Mouse (Mus musculus): ENCODE measurements around the gene Ace. TPM values are rescaled to one million over a fixed set of nuclear protein-coding genes. Genes with fewer than 3 reads are reported as not detected.
A peak's percentile ranks its signal among the peaks of the same experiment; 100 is the strongest.
"Not testable (repeated sequence)": the region's sequence is repeated elsewhere in the genome, so short reads cannot be mapped to it uniquely, and the experiment has no call there.

Gene Ace
- polyA plus RNA-seq, 2 experiments from 2014 or later = not detected

DNA sequence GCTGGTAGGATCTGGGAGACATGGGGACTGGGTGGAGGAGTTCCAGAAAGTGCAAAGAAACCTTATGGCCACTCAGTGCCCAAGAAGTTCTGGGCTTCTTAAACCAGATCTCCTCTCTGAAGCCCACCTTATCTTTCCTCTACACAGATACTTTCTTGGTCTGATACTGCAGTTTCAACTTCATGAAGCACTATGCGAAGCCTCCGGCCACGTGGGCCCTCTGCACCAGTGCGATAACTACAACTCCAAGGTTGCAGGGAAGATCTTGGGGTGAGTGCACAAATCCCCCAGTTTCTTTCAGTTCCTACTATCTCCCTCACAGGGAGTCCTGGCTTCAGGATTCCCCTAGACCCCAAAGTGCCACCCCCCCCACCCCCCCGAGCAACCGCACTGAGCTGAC lies 32.3 kb downstream of the Ace start:
- ATAC-seq = no peak

DNA sequence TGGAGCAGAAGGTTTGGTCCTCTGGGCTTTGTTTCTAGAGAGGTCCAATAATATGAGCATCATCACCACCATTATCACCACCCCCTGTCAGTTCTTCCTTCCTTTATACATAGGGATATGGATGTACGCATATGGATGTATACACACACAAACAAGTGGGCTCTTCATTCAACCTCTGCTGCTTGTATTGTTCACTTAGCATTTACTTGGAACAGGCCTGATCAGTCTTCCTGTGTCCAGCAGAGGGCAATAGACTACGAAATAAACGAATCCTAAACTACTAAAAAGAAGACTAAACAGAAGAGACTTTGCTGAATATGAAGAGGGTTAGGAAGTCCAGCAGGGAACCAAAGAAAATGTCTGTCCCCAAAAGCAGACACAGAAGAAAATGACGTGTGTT lies 34.0 kb downstream of the Ace start:
- peak; percentile 51 for ATAC-seq

DNA sequence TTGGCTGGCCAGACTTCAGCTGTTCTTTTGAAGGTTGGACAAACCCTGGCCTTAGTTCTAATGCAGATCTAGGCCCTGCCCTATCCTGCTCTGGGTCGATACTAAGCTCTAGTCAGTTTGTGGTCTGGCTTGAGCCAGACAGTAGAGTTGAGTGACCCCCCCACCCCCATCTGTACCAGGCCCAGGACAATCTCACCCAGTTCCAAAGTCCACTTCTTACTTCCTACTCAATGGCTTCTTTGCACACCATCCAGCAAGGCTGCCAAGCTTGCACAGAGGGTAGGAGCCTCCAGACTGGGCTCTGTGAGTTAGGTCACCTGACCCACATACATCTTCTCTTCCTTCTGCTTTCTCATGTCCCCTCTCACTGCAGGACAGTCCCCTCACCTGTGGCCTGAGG lies 36.8 kb downstream of the Ace start:
- ATAC-seq = no peak

DNA sequence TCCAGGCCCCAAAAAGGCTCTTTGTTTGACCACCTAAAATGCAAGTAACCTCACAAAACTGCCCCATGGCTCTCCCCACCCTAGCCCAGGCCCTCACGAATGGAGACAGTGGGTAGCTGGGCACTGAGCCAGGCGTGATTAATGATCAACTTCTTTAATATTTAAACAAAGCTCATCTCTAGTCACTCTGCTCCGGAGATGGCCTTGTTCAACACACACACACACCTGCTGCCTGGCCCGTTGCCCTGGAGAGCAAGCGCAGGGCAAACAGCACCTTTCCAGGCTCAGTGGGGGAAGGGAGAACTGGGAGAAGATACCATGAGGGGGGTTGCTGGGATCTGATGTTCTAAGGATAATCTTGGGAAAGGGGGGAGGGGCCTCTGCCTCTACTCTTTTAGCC lies 38.2 kb downstream of the Ace start:
- ATAC-seq = no peak

DNA sequence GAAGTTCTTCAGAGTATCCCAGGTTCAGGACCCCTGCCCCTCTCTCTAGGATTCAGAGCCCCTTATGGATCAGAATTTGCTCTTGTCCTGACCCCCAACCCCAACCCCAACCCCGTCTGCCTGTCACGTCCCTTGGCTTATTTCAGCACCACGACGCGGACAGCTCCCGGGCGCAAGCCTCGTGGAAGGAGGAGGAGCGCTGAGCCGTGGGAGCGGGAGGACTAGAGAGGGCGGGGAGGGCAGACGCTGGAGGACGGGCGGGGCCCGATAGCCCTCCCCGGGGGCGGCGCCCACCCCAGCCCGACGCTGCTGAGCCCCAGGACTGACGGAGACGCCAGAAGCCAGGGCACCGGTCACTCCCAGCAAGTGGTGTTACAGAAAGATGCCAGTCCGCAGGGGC lies 40.1 kb downstream of the Ace start, which contains the start of gene Kcnh6:
Kcnh6 (plus strand) TSS at position 304 of the 400 bp plus-strand sequence.
- ATAC-seq = no peak

DNA sequence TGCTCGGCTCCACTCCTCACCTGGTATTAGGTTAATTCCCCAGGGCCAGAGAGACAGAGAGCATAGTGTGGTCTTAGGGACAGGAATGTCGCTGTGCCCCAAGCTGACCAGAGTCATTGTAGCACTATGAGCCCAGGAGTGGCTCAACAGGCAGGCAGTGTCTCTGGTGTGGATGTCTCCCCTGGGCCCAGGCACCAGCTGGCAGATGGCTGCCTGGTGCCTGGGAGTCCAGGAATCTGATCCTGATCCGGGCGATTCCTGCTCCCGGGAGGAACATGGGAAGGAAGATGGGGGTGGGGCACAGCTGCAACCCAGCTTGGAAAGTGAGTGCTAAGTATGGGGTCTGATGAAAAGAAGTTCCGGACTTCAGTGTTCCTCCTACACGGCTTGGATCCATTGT lies 45.0 kb downstream of the Ace start:
- no peak for ATAC-seq

DNA sequence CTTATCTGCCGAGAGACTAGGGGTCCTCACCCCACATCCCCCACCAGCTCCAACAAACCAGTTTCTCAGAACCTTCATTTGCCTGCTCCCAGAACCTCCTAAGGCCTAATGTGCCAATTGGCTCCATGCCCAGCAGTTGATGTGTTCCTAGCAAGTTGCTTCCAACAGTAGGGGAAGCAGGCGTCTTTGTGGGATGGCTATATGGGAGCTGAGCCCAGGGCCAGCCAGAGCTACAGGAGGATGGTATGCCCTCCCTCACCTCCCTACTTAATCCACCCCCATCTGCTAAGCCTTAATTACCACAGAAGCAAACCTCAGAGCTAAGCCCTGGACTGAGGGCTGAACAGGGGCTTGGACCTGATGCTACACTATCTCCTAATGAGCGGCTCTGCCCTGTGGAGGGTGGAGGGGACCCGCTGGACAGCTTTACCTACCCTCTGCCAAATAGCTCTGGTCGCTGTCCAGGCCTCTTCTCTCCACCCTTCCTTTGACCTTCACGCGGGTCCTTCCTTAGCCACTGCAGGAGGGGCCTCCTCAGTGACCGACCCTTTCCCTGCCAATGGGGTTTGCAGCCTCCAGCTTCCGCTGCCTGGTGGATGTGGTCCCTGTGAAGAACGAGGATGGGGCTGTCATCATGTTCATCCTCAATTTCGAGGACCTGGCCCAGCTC lies 45.9 kb downstream of the Ace start:
- ATAC-seq = no peak

DNA sequence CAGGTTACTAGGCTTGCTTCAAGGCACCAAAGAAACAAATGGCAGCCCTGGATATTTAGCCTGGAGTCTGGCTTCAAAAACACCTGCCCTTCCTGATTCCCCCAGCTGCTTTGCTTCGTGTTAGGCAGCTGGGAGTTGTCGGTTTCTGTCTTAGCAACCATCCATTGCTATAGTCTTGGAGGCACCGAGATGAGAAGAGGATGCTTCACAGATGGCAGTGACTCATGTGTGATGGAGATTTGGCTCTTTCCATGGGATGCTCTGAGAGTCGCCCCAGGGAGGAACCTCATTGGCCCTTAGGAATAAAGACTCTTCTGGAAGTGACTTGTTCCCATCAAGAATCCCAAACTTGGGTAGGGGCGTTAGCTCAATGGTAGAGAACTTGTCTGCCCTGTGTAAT lies 48.7 kb downstream of the Ace start:
- no peak for ATAC-seq

DNA sequence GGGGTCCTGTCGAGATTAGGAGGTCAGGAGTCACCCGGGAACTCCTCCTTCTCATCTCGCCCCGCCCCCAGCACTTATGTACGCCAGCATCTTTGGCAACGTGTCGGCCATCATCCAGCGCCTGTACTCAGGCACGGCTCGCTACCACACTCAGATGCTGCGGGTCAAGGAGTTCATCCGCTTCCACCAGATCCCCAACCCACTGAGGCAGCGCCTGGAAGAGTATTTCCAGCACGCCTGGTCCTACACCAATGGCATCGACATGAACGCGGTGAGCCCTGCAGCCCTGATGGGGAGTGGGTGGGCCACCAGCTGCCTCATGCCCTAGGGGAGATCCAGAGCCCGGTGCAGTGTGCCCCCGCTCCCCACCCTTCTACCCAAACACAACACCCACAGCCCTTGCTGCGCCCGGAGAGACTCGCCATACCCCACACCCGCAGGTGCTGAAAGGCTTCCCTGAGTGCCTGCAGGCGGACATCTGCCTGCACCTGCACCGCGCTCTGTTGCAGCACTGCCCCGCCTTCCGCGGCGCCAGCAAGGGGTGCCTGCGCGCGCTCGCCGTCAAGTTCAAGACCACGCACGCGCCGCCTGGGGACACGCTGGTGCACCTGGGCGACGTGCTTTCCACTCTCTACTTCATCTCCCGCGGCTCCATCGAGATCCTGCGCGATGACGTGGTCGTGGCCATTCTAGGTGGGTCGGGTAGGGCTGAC lies 52.5 kb downstream of the Ace start:
- ATAC-seq = peak; percentile 63

DNA sequence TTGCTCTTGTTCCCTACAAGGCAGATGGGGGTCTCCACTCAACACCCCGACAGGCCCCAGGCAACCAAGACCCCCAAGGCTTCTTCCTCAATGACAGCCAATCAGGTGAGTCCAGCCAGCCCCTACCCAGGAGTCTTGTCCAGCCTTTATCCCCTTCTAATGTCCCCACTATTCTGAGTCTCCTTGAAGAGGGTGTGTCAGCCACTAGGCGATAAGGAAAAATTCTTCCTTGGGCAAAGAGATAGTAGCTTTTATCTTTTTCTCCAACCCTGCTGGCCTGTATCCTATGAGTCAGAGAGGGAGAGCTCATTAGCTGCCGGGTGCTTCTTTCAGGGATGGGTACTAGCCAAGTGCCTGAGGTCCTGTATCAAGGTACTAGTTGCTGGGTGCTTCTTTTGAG lies 58.0 kb downstream of the Ace start:
- no peak for ATAC-seq

DNA sequence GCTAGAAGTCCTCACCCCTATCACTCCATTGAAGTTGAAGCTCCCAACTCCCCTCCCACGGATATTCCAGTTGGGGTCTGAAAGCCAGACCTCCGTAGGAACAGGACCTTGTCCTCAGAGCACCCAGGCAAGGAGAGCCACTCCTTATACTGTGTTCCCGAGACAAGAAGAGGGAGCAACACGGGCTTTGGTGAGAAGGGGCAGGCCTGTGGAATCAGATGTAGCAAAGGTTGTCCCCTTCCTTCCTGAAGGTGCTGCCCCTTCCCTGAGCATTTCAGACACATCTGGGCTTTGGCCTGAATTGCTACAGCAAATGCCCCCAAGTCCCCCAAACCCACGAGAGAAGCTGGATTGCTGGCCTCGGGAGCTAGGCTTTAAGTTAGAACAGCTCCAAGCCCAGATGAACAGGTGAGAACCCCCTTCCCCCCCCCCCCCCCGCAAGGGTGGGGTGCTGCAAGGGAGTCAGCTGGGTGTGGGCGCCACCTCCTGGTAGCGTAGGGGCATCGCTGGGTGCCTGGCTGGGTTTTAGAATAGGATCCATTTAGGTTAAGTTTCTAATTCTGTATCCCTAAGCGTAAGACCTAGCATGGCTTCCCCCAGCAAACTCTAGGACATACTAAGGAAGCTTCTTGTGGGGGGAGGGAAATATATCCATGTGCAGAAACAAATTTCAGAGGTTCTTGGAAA lies 58.9 kb downstream of the Ace start:
- peak; percentile 77 for ATAC-seq

DNA sequence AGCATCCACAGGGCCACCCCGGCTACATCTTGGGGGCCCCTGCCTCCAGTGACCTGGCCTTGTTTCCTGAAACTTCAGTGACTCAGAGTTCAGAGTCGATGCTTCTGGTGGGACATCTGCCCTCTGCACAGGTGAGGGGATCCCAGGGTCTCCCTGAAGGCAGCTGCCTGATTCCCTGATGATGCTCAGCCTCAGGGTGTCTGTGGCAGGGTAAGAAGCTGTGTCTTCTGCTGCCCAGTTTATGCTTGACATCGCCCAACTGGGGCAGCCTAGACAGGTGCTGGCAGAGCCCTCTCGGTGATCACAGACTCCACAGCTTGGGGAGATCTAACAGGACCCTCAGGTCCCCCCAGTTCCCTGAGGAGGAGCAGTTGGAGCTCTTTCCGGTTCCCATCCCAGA lies 59.9 kb downstream of the Ace start:
- ATAC-seq = peak; percentile 56

DNA sequence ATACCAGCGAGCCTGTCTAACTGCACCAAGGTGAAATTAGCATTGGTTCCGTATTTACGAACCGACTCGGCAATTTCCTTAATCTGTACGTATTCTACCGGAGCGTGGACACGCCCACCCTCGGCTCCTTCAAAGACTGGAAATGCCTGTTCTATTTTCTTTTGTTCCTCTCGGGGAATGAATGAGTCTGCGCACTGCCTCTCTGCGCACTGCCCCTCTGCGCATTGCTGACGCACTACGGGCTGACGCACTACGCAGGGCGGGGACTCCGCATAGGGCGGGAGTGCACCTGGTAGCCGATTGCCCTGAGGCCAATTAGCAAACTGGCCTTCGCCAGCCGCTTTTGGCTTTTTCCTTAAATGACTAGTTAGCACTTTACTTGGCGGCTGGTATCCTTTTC lies 64.3 kb downstream of the Ace start:
- ATAC-seq = not testable (repeated sequence)

DNA sequence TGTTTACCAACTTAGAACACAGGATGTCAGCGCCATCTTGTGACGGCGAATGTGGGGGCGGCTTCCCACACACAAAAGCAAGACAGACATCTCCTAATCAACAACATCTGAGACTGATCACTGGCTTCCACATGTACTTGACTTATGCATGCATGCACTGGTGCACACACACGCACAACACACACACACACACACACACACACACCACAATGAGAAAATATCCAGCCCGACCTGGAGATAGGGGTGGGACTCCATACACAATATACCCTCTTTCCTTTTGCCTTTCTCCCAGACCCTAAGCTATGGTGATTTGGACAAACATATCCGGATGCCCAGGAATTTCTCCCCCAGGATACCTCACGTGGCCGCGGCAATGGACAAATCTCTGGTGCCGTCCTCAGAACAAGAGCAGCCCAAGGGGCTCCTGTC lies 65.8 kb downstream of the Ace start:
- peak; percentile 66 for ATAC-seq

DNA sequence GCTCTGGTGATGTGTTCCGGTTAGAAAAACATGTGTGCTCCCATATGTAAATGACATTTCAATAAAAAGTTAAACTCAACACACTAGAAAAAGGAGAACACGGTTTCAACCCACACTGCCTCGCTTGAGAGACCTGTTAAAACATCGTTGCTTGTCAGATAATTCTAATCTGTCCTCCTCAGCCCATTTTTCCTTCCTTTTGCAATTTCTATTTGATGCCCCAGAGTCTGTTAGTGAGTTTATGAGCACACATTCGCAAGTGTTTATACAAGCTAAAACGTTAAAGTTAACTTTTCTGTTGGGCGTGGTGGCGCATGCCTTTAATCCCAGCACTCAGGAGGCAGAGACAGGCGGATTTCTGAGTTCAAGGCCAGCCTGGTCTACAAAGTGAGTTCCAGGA lies 67.2 kb downstream of the Ace start:
- no peak for ATAC-seq

DNA sequence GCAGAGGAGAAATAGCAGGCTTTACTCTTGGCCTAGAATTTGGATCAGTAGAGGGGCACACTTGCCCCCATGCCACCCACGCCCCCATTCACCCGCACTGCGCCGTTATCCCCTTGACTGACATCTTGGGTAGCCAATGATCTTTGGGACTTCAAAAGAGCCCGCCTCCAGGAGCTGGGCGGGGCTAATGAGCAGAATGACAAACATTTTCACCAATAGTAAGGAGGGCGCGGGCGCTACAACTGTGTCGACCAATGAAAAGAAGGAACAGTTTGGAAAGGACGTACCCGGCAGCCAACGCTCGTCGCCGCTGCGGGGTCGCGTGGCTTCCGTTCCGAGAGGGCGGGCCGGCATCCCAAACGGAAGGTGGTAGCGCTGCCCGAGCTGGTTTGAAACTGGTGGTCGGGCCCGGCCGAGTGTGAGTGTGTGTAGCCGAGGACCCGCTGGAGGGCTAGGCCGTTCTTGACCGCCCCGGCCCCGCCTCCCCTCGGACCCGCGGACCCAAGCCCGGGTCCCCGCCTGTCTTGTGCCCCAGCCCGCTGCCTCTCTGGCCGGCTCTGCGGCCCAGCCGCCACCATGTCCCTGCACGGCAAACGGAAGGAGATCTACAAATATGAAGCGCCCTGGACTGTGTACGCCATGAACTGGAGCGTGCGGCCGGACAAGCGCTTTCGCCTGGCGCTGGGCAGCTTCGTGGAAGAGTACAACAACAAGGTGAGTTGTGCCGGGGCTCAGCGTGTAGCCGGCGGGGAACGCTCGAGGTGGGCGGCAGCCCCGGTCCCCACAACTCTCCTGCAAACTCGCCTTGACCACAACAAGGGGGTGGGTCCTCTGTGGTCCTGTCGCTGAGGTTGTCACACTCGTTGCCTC lies 69.0 kb downstream of the Ace start, which contains the start of gene Dcaf7:
Dcaf7 (plus strand) TSS at position 325 of the 870 bp plus-strand sequence.
- peak; percentile 96 for ATAC-seq

DNA sequence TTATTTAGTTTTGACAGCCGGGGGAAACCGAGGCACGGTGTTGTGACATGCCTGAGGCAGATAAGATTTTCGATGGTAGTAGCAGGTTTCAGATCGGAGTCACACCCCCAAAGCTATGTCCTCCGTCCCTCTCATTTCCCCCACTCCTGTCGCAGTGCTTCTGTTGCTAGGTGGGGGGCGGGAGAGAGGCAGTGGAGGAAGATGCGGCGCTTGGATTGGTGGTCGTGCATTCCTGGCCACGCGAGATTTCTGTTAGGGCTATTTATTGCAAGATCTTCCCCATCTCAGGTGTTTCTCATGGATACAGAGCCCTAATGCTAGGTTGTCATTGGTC lies 69.6 kb downstream of the Ace start:
- ATAC-seq = no peak

Other genes starting within 250 kb of the Ace start
- 1 to 10 TPM in 1 of 2 experiments, under 1 TPM in 1; 0.48 to 1.7 TPM for gene Cyb561, start 14.6 kb upstream of the Ace start, polyA plus RNA-seq (2017; shearing (Covaris generic))
- not detected for gene Ace3, start 26.7 kb downstream of the Ace start, polyA plus RNA-seq (2017; shearing (Covaris generic))
- under 1 TPM in 1 of 2 experiments, not detected in 1; 0.18 TPM for gene Kcnh6, start 40.2 kb downstream of the Ace start, polyA plus RNA-seq (2017; shearing (Covaris generic))
- 10 to 100 TPM; 23.9 to 26.4 TPM for gene Dcaf7, start 68.9 kb downstream of the Ace start, polyA plus RNA-seq (2017; shearing (Covaris generic))
- gene Taco1, start 98.1 kb downstream of the Ace start, polyA plus RNA-seq (2017; shearing (Covaris generic)) = 10 to 100 TPM in 1 of 2 experiments, 1 to 10 TPM in 1; 7.4 to 18.0 TPM
- 10 to 100 TPM; 30.1 to 37.1 TPM for gene Map3k3, start 116.7 kb downstream of the Ace start, polyA plus RNA-seq (2017; shearing (Covaris generic))
- not detected for gene Gm10840, start 192.9 kb downstream of the Ace start, polyA plus RNA-seq (2017; shearing (Covaris generic))
- 100 to 1,000 TPM; 597 to 715 TPM for gene Limd2, start 192.9 kb downstream of the Ace start, polyA plus RNA-seq (2017; shearing (Covaris generic))
- 10 to 100 TPM; 34.5 to 40.0 TPM for gene Strada, start 234.2 kb downstream of the Ace start, polyA plus RNA-seq (2017; shearing (Covaris generic))
- 10 to 100 TPM; 92.6 to 96.6 TPM for gene Ccdc47, start 248.4 kb downstream of the Ace start, polyA plus RNA-seq (2017; shearing (Covaris generic))
- 100 to 1,000 TPM in 1 of 2 experiments, 10 to 100 TPM in 1; 84.7 to 135 TPM for gene Ddx42, start 249.0 kb downstream of the Ace start, polyA plus RNA-seq (2017; shearing (Covaris generic))

Data from CD4-positive, CD25-positive, alpha-beta regulatory T cell, adult 4 months (primary cell).